Mouse (Mus musculus) kidney, adult 2 months (tissue): Measurements from ENCODE around the gene Rrh. TPM values are rescaled to one million over a fixed set of nuclear protein-coding genes. Genes with fewer than 3 reads are reported as not detected.

Experiments
- DNase-seq: peaks from one replicate; pipeline ENCODE4 v3.0.0; 2021
- H3K27ac ChIP-seq: fragments of 200-500 bp; 2 replicates; pipeline ENCODE4 v1.5.1; 2012; ENCODE audit warnings: low read depth, low read length, control low read depth, inconsistent platforms; ENCODE audit not compliant: insufficient read depth
- H3K27me3 ChIP-seq: fragments of 200-500 bp; replicated peaks from 2 replicates; pipeline ENCODE4 v1.6.1; 2012; ENCODE audit warnings: mild to moderate bottlenecking, moderate library complexity, low read length, inconsistent platforms; ENCODE audit not compliant: control insufficient read depth, insufficient read depth
- H3K36me3 ChIP-seq: fragments of 200-500 bp; 2 replicates; pipeline ENCODE4 v1.6.1; 2012; ENCODE audit warnings: mild to moderate bottlenecking, moderate library complexity, low read length, inconsistent platforms; ENCODE audit not compliant: control insufficient read depth, insufficient read depth
- H3K4me1 ChIP-seq: fragments of 200-500 bp; 2 replicates; pipeline ENCODE4 v1.6.1; 2011; ENCODE audit warnings: low read length; ENCODE audit not compliant: control insufficient read depth, insufficient read depth
- H3K4me3 ChIP-seq: fragments of 200-500 bp; 2 replicates; pipeline ENCODE4 v1.5.1; 2011; ENCODE audit warnings: mild to moderate bottlenecking, low read depth, low read length, control low read depth; ENCODE audit not compliant: insufficient read depth
- CTCF ChIP-seq: fragments of 200-500 bp; conservative IDR thresholded peaks from 2 replicates; pipeline ENCODE4 v1.5.1; 2011; ENCODE audit warnings: low read depth, mild to moderate bottlenecking, control low read depth, low read length, moderate library complexity, mixed read lengths; ENCODE audit not compliant: insufficient read depth, insufficient read length
- POLR2A ChIP-seq: fragments of 200-500 bp; IDR thresholded peaks from one replicate; pipeline ENCODE4 v1.6.1; 2011; ENCODE audit warnings: low read depth, low read length, control low read depth
- WGBS: fragments of 180-500 bp; shearing (Covaris S2); methylation state at CpG from one replicate; pipeline ENCODE4 v1.1.7; 2018; 5-methylcytosine and 5-hydroxymethylcytosine counted together
- polyA plus RNA-seq: library from polyadenylated mRNA; depleted of rRNA; stranded (reverse); fragments of >200 nt; gene quantifications from 2 replicates; pipeline ENCODE4 v1.2.3, GENCODE M21; 2012

Gene Rrh
- polyA plus RNA-seq, 1 experiment, result not detected

DNA sequence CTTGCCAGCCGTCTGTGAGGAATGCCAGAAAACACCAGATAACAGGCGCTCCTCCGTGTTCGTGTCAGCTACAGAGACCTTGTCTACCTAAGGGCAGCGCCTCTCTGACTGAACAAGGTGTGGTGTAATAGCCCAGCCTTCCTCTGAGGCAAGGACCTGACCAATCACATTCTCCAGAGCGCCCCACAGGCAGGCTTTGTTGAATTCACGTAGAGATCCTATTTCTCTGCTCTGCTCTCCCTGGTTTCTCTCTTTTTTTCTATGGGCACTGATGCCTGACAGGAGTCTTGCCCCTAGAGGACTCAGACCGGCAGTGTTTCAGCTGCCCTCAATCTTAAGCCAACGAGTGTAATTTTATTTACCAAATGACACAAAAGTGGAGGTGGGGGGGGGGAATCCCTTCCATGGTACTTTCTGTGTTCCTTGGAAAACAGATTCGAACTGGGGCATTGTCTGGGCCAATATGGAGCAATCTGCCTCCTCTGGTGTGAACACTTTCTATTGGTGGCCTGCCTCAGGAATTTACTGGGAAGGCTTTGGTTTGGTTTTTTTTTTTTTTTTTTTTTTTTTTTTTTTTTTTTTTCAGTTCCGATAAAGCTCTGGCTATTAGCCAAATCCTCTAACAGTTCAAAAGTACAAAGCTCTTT lies 13.8 kb upstream of the Rrh start:
- Histone ChIP-seq H3K27me3 (no peaks in the 10 kb centered on the region), H3K36me3 (no peaks in the 10 kb centered on the region), H3K4me3 (no peak overlapping the region; the same call in 1 of the 2 replicates), H3K4me1 (0 out of 2 replicates have a peak, but pooled peaks cover 2% of the 10 kb centered on the region), H3K27ac (peak overlapping the region; percentile 37; the same call in 1 of the 2 replicates)
- 6% methylated on average over 11 of the region's 11 CpGs for WGBS
- 0 out of 2 replicates have a peak, but pooled peaks have one; percentile 16 for TF ChIP-seq CTCF
- no peak for TF ChIP-seq POLR2A
- DNase-seq, result peak; percentile 75

DNA sequence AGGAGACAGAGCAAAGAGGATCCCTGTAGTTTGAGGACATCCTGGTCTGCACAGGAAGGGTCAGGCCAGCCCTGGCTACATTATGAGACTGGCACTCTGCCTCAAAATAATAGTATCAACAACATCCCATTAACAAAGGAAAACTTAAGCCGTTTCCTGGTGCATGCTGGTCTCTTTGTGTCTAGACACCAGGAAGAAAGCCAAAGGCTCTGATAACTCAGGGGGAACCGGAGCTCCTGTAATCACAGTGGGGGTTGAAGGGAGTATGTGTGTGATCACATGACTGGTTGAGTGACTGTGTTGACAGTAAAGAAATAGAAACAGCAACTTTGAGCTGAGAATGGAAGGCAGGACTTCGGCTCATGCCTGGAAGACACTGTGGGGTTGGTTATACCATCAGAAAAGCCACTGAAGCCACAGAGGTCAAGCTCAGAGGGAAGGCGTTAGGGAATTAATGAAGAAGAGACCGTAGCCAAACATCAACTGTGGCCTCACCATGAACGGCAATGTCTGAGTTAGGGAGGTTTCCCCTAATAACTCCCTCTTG lies 13.1 kb upstream of the Rrh start, which contains the start of gene Cfi:
Cfi (plus strand) TSS at position 497 of the 547 bp plus-strand sequence.
- peak within 1 kb of the TSS; percentile 37; the same call in 1 of the 2 replicates for H3K27ac ChIP-seq
- H3K36me3 ChIP-seq, result no peaks in the 10 kb centered on the region
- no peak within 1 kb of the TSS; the same call in 1 of the 2 replicates for H3K4me3 ChIP-seq
- H3K4me1 ChIP-seq, result 0 out of 2 replicates have a peak, but pooled peaks cover 2% of the 10 kb centered on the region
- DNase-seq, result no peak
- WGBS, result 30% methylated on average over 6 of the region's 6 CpGs
- no peak for TF ChIP-seq POLR2A
- TF ChIP-seq CTCF, result no peak
- no peaks in the 10 kb centered on the region for H3K27me3 ChIP-seq

DNA sequence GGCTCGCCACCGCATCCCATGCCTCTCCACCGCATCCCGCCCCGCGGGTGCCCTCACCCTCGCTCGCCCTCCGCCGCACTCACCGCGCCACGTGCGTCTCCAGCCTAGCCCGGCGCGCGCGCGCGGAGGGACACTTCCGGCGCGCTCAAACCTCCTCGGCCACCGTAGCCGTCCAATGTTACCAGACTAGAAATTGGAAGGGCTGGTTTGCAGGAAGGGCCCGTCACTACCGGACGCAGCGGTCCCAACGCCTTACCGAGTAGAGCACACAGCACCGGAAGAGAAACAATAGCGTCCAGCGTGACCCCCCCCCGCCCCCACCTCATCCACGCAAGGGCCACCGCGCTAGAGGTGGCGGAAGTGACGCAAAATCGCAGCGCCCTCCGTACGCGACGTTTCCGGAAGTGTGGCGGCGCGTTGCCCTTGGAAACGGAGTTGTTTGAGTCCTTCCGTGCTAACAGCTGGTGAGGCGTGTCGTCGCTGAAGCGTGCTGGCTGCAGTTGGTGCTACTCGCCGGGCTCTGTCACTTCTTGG lies 8.7 kb upstream of the Rrh start, which contains the start of gene Gar1:
Gar1 (minus strand) TSS at position 362 of the 534 bp plus-strand sequence.
- peak within 1 kb of the TSS; percentile 72 for H3K27ac ChIP-seq
- WGBS, result under 1% methylated on average over 60 of the region's 60 CpGs
- H3K27me3 ChIP-seq, result no peaks in the 10 kb centered on the region
- peaks cover 3% of the 10 kb centered on the region; the same call in 1 of the 2 replicates for H3K4me1 ChIP-seq
- DNase-seq, result peak; percentile 98
- H3K36me3 ChIP-seq, result no peaks in the 10 kb centered on the region
- no peak for TF ChIP-seq CTCF
- TF ChIP-seq POLR2A, result no peak
- peak within 1 kb of the TSS; percentile 89 for H3K4me3 ChIP-seq

DNA sequence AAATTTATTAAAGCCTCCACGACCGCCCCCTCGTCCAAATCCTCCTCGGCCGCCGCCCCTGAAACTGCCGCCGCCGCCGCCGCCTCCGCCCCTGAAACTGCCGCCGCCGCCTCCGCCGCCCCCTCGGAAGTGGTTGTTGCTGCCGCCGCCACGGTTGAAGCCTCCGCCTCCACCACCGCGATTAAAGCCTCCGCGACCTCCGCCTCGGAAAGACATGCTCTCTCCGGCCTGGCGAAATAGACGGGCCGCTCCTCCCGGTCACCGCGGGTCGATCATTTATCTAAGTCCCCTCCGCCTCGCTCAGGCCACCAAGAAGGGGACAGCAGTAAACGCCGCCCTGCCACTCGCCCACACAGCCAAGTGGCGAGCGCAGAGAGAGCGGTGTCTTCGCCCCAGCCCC lies 8.2 kb upstream of the Rrh start:
- TF ChIP-seq CTCF, result no peak
- no peak for TF ChIP-seq POLR2A
- Histone ChIP-seq H3K27me3 (no peaks in the 10 kb centered on the region), H3K36me3 (no peaks in the 10 kb centered on the region), H3K4me1 (peaks cover 3% of the 10 kb centered on the region; the same call in 1 of the 2 replicates), H3K27ac (no peak overlapping the region), H3K4me3 (peak overlapping the region; percentile 89)
- WGBS, result under 1% methylated on average over 45 of the region's 45 CpGs
- no peak for DNase-seq

DNA sequence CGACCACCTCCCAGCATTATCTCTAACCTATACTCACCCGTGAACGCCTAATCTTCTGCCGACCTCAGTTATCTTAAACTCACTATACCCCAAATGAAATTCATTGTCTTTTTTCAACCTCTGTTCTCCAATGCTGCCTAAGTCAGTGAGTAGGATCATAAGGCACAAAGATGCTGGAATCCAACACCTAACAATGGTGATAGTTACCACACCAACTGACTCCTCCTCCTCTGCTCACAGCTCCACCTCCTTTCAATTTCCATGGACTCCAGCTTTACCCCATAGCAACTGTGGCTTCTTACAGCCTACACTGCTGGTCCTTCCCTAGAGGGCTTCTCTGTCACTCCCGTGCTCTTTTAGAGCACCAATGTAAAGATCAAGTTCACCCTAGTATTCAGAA lies 5.3 kb upstream of the Rrh start:
- no peak for TF ChIP-seq POLR2A
- no peak for TF ChIP-seq CTCF
- DNase-seq, result no peak
- H3K4me1 ChIP-seq, result peaks cover 3% of the 10 kb centered on the region; the same call in 1 of the 2 replicates
- no peaks in the 10 kb centered on the region for H3K27me3 ChIP-seq
- no peaks in the 10 kb centered on the region for H3K36me3 ChIP-seq
- 95% methylated on average over 5 of the region's 5 CpGs for WGBS
- H3K27ac ChIP-seq, result no peak overlapping the region
- H3K4me3 ChIP-seq, result no peak overlapping the region

DNA sequence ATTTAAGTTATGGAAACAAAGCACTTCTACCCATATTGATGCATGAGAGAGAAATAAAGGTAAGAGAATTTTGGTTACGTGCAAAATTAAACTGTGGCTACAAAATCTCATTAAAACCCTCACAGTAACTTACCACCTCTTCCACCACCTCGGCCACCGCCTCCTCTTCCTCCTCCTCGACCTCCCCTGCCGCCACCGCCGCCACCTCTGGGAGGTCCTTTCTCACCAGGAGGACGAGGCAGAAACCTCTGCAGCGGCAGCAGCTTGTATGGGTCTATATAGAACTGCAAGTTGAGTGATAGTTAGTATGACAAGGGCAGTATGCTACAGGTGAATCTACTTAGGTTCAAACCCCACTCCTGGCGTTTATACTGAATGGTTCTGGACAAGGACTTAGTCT lies 4.3 kb upstream of the Rrh start:
- no peaks in the 10 kb centered on the region for H3K36me3 ChIP-seq

DNA sequence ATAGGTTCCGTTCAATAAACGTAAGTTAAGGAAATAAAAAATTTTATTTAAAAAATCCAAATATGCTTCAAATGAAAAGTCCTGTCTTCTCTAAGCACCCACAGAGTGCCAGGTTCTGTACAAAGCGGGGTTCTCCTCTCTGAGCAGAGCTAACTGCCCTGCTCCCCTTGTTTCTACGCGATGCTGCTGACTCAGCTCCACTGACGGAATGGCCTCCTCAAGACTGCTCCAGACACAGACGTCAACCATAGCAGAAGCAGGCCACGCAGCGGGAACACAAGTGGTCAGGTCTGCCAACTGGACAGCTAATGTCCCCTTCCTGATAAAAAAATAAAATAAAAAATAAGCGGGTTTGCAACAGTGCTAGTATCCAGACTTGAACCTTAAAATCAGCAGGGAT lies 2.5 kb upstream of the Rrh start:
- Histone ChIP-seq H3K4me1 (peaks cover 3% of the 10 kb centered on the region; the same call in 1 of the 2 replicates), H3K27ac (no peak overlapping the region), H3K4me3 (no peak overlapping the region), H3K36me3 (no peaks in the 10 kb centered on the region), H3K27me3 (no peaks in the 10 kb centered on the region)
- WGBS, result 89% methylated on average over 10 of the region's 10 CpGs
- no peak for DNase-seq
- no peak for TF ChIP-seq POLR2A

More for the DNA sequence above, 4.3 kb upstream of the Rrh start:
- H3K4me1 ChIP-seq, result peaks cover 3% of the 10 kb centered on the region; the same call in 1 of the 2 replicates
- no peak for DNase-seq
- no peaks in the 10 kb centered on the region for H3K27me3 ChIP-seq
- 90% methylated on average over 10 of the region's 10 CpGs for WGBS
- no peak overlapping the region for H3K4me3 ChIP-seq
- TF ChIP-seq POLR2A, result no peak
- no peak for TF ChIP-seq CTCF
- no peak overlapping the region for H3K27ac ChIP-seq
